Mouse (Mus musculus) small intestine, adult 2 months (tissue): ENCODE measurements around the gene Tll1.

ENCODE experiments used
- CTCF ChIP-seq: fragments of 200-500 bp; IDR thresholded peaks from 2 replicates; pipeline ENCODE4 v1.5.1; 2012; ENCODE audit warnings: low read depth, mild to moderate bottlenecking, control low read depth, inconsistent platforms, low read length, moderate library complexity, mixed read lengths; ENCODE audit not compliant: insufficient replicate concordance, insufficient read length; ENCODE audit errors: extremely low read depth
- POLR2A ChIP-seq: fragments of 200-500 bp; IDR thresholded peaks from 2 replicates; pipeline ENCODE4 v1.6.1; 2012; ENCODE audit warnings: low read depth, mild to moderate bottlenecking, control low read depth, inconsistent platforms, low read length, moderate library complexity

DNA sequence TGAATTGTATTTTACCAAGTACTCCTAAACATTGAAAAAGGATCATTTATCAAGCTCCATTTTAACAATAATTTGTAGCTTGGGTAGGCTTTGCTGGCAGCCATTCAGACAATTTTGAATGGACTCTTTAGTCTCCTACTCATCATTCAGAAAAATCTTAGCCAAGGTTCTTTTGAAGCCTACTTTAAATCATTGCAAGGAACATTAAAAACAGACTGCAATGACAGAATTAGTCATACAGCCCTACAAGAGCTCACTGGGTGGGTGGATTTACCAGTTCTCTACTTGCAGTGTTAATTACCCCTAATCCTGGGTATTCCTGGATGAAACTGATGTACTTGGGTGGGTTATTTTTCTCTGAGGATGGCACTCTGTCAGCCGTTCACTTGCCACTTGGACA lies 69.5 kb downstream of the Tll1 start:
- TF ChIP-seq CTCF (no peak), POLR2A (no peak)
